Mouse (Mus musculus) brain, embryonic 14.5 days (tissue): ENCODE measurements around the gene Cyp21a1. TPM values are rescaled to one million over a fixed set of nuclear protein-coding genes. Genes with fewer than 3 reads are reported as not detected.
"Not testable (repeated sequence)": the region's sequence is repeated elsewhere in the genome, so short reads cannot be mapped to it uniquely, and the experiment has no call there.

Source experiments
- DNase-seq: peaks from one replicate; pipeline ENCODE4 v3.0.0-alpha.2; 2011; ENCODE audit warnings: low read depth
- CTCF ChIP-seq: fragments of 200-500 bp; IDR thresholded peaks from 2 replicates; pipeline ENCODE4 v1.5.1; 2012; ENCODE audit warnings: inconsistent platforms, mild to moderate bottlenecking, moderate library complexity, borderline replicate concordance; ENCODE audit not compliant: insufficient read depth, insufficient read length; ENCODE audit errors: extremely low read depth
- POLR2A ChIP-seq: fragments of 200-500 bp; IDR thresholded peaks from 2 replicates; pipeline ENCODE4 v1.6.1; 2012; ENCODE audit warnings: mild to moderate bottlenecking, inconsistent platforms, borderline replicate concordance; ENCODE audit not compliant: poor library complexity, insufficient read depth, insufficient read length, severe bottlenecking; ENCODE audit errors: extremely low read depth
- polyA plus RNA-seq: library from polyadenylated mRNA; depleted of rRNA; stranded (reverse); fragments of >200 nt; gene quantifications from 2 replicates; pipeline ENCODE4 v1.2.3, GENCODE M21; 2012; rRNA removed

Cyp21a1 gene
- 0.04 TPM in 2 replicates for polyA plus RNA-seq

DNA sequence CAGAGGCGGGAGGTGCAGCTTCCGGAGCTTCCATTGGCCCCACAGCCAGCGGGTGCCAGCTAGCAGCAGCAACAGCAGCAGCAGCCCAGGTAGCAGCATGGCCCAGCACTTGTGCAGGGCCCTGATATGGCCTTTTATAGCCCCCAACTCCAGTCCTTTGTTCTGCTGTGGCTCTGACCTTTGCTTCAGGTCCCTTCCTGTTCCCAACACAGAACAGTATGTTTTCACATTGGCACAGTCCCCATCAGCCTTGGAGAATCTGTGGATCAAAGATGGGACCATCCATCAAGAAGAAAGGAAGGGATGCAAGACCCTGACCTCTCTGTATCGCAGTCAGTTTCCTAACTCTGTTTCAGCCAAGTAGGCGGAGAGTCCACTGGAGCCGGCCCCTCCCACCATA is at the start of gene Cyp21a1:
Gene Cyp21a1 (minus strand): TSS at position 261 of the 400 bp plus-strand sequence.
- DNase-seq, result not testable (repeated sequence)

DNA sequence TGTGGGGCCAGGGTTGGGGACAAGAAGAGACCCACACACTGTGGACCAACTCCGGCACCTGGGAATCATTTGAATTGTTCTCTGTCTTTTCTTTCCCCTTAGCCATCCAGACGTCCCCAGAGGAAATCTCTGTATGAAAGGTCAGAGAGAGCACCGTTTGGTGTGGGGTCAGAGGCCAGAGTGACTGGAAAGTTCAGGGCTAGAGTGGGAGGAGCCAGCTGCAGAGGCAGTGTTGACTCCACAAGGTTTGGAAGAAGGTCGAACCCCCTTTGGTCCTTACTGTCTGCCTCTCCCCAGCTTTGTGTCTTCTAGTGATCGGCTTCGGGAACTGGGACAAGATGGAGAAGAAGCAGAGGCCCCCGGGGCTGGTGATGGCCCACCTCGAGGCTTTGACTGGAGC is 49.1 kb upstream of the Cyp21a1 start:
- no peak for DNase-seq
- TF ChIP-seq POLR2A, result no peak
- TF ChIP-seq CTCF, result no peak

DNA sequence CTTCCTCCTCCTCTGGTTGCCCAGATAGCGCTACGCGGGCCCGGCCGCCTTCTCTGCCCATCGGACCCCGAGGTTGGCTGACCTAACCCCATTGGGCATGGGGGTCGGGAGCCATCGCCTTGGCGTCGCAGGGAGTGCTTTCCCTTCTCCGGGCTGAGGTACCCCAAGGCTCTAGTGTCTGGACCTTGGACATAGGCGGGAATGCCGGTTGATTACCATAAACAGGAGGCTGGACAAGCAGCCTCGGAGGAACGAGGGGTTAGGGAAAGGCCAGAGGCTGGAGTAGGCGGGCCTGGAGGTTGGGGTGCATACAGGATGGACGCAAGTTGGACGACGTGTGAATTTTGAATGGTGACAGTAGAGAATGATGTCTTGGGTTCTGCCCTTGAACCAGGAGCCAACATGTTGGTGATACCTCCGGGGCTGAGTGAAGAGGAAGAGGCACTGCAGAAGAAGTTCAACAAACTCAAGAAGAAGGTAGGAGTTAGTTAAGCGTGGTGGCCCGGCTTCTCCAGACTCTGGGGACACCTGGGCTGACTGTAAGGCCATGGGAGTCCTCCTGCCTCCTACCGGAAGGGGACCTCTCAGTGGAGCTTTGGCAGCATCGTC is 46.3 kb upstream of the Cyp21a1 start:
- no peak for DNase-seq

DNA sequence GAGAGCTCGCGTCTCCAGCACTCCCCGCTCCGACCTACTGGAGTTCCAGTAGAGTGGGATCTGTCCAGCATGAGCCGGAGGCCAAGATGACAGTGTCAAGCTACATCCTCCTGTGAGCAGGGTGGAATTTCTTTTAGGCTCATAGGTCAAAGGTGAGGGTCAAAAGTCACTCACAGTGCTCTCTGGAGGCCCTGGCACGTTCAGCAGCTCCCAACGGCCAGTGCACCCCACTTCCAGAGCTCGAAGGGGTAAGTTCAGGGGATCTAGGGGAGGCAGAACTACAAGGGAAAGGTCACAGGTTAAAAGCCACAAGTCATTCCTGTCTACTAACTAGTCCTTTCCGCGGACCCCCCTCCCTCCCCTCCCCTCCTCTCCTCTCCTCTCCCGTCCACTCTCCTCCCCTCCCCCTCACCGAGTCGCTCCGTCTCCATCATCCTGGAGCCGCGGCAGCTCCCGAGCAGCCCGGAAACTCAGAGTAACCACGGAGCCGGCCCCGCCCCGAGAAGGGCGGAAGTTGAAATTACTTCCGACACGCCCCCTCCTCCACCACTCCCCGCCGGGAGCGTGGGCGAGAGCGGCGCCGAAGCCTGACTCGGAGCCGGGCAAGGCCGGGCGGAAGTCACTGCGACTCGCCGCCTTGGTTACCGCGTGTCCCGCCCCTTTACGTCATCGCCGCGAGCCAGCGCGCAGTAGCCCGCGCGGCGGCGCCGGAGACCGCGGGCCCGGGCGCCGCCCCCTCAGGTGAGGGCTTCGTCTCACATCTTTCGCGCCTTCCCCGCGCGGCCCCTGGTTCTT is 45.6 kb upstream of the Cyp21a1 start, which contains the start of the genes Skiv2l and Nelfe:
Gene Skiv2l (minus strand): TSS at position 489 of the 795 bp plus-strand sequence.
Gene Nelfe (plus strand): TSS at position 670 of the 795 bp plus-strand sequence.
- no peak for TF ChIP-seq CTCF
- TF ChIP-seq POLR2A, result peak; percentile 96
- peak; percentile 99 for DNase-seq

More for the DNA sequence above, 46.3 kb upstream of the Cyp21a1 start:
- no peak for TF ChIP-seq CTCF
- no peak for TF ChIP-seq POLR2A

DNA sequence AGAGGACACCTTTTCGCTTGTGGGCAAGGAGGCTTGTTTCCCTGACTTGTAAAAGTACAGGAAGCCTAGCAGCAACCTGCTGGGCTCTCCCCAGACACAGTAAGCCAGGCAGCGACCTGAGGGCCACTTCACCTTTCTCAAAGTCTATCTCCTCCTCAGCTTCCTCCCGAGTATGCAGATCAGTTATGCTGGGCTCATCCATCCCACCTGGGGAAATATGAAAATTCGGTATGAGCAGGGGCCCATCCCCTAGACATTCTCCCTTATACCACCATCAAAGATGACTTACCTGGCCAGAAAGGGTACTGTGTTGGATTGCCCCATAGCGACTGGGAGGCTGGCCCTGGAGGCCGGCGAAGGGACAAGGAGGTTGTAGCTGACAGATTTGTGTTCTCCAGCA is 43.3 kb upstream of the Cyp21a1 start:
- TF ChIP-seq CTCF (no peak), POLR2A (no peak)
- no peak for DNase-seq

DNA sequence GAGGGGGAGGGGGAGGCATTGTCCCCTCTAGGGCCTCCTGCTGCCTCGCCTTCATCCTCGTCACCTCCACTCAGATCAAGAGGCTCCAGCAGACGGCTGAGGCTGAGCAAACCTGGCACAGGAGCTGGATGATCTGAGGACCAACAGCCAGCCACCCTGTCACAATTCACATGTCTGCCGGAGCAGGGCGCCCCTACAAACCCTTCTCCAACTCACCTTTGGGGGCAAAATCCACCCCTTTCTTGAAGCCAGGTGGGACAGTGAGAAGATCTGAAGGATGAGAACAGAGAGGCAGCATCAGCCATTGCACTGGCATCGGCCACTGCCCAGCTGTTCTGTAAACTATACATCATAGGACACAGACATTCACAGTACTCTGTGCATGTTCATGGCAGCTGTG is 42.8 kb upstream of the Cyp21a1 start:
- no peak for TF ChIP-seq POLR2A
- TF ChIP-seq CTCF, result no peak
- no peak for DNase-seq

DNA sequence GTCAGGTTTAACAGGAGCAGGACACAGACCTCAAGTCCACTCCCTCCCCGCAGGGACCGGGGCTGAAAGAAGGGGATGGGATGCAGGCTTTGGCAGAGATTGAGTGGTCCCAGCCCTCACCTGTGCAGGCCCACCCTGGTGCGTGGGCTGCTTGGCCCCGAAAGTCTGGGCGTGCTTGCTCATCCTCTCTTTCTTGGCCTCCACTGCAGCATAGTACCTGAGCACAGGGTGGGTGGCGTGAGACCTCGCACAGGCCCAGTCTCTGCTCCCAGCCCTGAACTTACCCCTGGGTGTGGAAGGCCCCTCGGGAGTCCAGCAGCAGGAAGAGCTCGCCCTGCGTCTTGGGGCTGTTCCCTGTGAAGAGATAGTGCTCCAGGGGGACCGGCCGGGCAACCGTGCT is 40.5 kb upstream of the Cyp21a1 start:
- TF ChIP-seq POLR2A (no peak), CTCF (no peak)
- DNase-seq, result no peak

DNA sequence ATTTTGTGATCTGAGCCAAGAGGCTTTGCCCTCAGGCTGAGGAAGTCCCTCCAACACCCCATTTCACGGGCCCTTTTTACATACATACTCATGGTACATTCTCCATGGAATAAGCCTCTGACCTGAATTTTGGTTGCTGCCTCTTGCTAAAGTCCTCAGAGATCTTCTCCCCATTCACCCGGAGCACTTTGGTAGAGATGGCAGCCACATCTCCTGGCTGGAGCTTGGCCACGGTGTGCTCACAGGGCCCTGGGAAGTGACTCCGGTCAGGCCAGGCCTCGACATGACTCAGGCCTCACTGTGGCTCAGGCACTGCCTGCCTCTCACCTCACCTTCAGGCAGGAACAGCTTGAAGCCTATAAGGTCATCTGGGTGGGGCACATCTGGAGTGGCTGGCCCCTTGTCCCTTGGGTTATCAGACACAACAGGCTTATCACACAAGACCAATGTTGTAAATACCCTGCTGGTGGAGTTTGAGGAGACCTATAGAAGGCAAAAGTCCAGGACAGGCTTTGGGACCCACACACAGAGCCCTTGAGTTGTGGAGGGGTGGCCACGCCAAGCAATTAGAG is 36.5 kb upstream of the Cyp21a1 start:
- DNase-seq, result no peak
- TF ChIP-seq CTCF (no peak), POLR2A (no peak)

DNA sequence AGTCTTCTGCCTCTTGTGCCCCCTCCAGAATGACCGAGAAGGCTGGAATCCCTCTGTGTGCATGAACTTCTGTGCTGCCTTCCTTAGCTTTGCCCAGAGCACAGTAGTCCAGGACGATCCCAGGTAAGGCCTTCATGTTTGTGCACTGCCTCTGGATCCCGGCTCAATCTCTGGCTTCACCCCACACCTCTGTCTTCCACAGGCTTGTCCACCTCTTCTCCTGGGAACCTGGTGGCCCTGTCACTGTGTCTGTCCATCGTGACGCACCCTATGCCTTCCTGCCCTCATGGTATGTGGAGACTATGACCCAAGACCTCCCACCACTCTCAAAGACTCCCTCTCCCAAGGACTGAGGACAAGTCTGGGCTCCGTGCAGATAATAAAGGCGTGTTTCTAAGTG is 34.4 kb upstream of the Cyp21a1 start:
- DNase-seq, result no peak
- TF ChIP-seq CTCF, result no peak
- no peak for TF ChIP-seq POLR2A

DNA sequence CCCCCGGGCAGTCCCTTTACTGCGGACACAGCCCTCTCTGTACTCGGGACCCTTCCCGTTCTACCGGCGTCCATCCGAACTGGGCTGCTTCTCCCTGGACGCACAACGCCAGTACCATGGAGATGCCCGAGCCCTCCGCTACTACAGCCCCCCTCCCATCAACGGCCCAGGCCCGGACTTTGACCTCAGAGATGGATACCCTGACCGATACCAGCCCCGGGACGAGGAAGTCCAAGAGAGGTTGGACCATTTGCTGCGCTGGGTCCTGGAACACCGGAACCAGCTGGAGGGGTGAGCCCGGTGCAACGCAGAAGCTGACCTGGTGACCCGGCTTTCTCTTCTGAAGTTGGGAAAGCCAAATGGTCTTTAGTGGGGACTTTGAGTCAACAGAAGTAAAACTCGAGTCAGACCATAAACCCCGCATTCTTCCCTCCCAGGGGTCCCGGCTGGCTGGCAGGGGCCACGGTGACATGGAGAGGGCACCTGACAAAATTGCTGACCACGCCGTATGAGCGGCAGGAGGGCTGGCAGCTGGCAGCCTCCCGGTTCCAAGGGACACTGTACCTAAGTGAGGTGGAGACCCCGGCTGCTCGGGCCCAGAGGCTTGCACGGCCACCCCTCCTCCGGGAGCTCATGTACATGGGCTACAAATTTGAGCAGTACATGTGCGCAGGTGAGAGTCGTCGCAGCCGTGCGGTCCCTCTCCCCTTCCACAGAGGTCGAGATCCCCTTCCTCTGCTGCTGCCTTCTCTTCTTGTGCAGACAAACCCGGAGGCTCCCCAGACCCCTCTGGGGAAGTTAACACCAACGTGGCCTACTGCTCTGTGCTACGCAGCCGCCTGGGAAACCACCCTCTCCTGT is 33.3 kb upstream of the Cyp21a1 start:
- no peak for TF ChIP-seq CTCF
- no peak for TF ChIP-seq POLR2A
- DNase-seq, result no peak

DNA sequence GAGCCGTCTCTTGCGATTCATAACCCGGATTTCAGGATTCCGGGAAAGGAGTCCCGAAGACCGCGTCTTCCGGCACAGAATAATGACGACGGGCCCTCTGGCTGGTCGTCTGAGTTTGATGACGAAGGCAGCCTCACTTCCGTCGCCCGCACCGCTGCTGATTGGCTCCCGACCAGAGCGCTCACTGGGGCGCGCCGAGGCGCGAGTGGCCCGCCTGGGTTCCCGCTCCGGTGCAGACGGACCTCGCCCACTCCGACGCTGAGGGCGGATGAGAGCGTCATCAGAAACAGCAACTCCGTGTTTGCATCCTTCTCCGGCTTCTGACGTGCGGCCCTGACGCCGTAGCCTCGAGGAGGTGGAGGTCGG is 32.5 kb upstream of the Cyp21a1 start, which contains the start of the genes Stk19 and Dxo:
Gene Stk19 (minus strand): TSS at position 90 of the 366 bp plus-strand sequence.
Gene Dxo (plus strand): TSS at position 164 of the 366 bp plus-strand sequence.
- TF ChIP-seq POLR2A, result peak; percentile 84
- TF ChIP-seq CTCF, result no peak
- DNase-seq, result peak; percentile 99
